Mouse (Mus musculus) liver, postnatal 0 days (tissue): ENCODE data around the gene Gprc5b.

Experiments used
- CTCF ChIP-seq: sonication (generic); IDR thresholded peaks from 2 replicates; pipeline ENCODE4 v1.5.1; 2016; ENCODE audit warnings: antibody characterized with exemption, low read depth
- EP300 ChIP-seq: IDR thresholded peaks from 2 replicates; pipeline ENCODE4 v1.6.1; 2016; ENCODE audit warnings: antibody characterized with exemption, low read depth, mild to moderate bottlenecking

DNA sequence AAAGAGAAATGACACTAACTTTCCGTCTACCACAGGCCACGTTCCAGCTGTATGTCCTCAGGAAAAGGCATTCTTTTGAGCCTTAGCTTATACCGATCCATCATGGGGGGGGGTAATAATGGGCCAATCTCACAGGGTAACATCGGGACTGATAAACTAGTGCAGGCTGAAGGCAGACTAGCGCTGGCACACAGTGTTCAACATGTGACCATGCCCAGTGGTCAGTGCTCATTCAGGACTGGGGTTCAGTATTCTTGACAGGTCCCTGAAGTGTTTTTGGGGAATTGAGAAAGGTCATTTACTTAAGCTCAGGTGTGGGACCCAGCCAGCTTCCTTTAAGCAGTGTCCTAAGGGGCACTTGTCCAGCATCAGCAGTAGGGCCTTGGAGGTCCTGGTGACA lies 13.2 kb downstream of the Gprc5b start:
- TF ChIP-seq CTCF (no peak), EP300 (no peak)
